Mouse (Mus musculus): ENCODE results near the gene Prkcb. TPM values are rescaled to one million over a fixed set of nuclear protein-coding genes. Genes with fewer than 3 reads are reported as not detected.

The Prkcb gene
- total RNA-seq, 2 experiments from 2014 or later = 788 to 796 TPM

DNA sequence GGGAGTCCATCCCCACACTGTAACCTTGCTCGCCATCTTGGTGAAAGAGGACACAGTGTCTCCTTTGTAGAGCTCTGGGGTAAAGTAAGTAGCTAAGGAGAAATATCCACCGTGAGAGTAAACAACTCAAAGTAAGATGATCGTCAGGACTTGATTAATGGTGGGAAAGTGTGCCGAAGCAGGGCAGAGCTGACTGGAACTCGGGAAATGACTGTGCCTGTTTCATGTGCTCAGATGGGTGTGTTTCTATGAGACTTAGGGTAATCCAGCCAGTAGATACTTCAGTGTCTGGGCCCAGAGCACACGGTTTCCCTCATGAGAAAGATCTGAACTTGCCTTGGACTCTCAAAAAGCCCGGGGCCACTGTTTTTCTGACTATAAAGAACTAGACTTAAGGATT, 5.6 kb downstream of the Prkcb start:
- no peak overlapping the region for H3K4me3 ChIP-seq
- TF ChIP-seq CTCF (conservative IDR thresholded peaks at IDR 0.05) = no peak
- no peak overlapping the region for H3K27ac ChIP-seq
- no peak for DNase-seq (ENCODE audit: low spot score in 2 of 2)

DNA sequence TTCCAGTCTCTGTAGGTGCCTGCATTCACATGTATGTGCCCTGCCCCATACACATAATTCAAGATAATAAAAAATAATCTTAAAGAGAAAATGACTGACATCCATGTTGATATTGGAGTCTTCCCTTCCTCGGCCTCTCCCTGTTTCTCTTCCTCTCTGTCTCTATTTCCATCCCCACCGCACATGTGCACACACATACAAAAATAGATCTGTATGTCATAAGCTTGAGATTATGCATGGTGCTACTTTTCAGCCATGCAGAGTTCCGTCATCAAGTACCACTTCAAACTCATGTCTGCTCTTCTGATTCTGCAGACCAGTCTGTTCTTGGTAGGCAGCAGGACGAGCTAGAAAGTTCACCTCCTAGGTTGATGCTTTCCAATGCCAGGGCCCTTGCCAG, 6.8 kb downstream of the Prkcb start:
- DNase-seq (ENCODE audit: low spot score in 2 of 2) = no peak
- Histone ChIP-seq H3K4me3 (no peak overlapping the region), H3K27ac (no peak overlapping the region)
- no peak for TF ChIP-seq CTCF (conservative IDR thresholded peaks at IDR 0.05)

DNA sequence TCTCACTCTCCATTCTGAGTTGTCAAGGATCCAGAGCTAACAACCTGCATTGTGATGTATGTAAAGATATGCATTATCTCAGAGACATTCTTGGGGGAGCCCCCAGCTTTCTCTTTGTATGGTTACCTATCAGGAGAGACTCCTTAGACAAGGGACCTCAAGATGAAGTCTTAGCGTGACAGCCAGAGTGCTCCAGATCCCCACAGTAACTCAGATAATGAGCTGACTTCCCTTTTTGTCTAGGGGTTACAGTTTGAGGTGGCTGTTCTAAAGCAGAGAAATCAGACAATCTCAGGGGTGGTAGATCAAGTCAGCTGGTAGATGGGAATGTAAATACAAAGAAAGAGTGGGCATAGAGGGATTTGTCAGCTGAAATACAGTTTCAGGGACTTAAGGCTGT, 7.8 kb downstream of the Prkcb start:
- no peak overlapping the region for H3K4me3 ChIP-seq
- no peak for DNase-seq (ENCODE audit: low spot score in 2 of 2)
- H3K27ac ChIP-seq = peak overlapping the region; percentile 68; the same call in 1 of the 2 replicates
- TF ChIP-seq CTCF (conservative IDR thresholded peaks at IDR 0.05) = no peak

GRCm38 (mm10) chr7:122296805-122297204, 8.3 kb downstream of the Prkcb start:
- TF ChIP-seq CTCF (conservative IDR thresholded peaks at IDR 0.05) = no peak
- H3K27ac ChIP-seq = peak overlapping the region; percentile 68
- no peak for DNase-seq (ENCODE audit: low spot score in 2 of 2)
- H3K4me3 ChIP-seq = no peak overlapping the region

GRCm38 (mm10) chr7:122297627-122298026, 9.1 kb downstream of the Prkcb start:
- DNase-seq (ENCODE audit: low spot score in 2 of 2) = no peak
- H3K27ac ChIP-seq = peak overlapping the region; percentile 68; the same call in 1 of the 2 replicates
- H3K4me3 ChIP-seq = no peak overlapping the region
- TF ChIP-seq CTCF (conservative IDR thresholded peaks at IDR 0.05) = no peak

- DNase-seq (ENCODE audit: low spot score in 2 of 2) = no peak
- no peak overlapping the region for H3K4me3 ChIP-seq
- TF ChIP-seq CTCF (conservative IDR thresholded peaks at IDR 0.05) = no peak
- peak overlapping the region; percentile 52 for H3K27ac ChIP-seq
Measured at GRCm38 (mm10) chr7:122298715-122299114, 10.2 kb downstream of the Prkcb start.

DNA sequence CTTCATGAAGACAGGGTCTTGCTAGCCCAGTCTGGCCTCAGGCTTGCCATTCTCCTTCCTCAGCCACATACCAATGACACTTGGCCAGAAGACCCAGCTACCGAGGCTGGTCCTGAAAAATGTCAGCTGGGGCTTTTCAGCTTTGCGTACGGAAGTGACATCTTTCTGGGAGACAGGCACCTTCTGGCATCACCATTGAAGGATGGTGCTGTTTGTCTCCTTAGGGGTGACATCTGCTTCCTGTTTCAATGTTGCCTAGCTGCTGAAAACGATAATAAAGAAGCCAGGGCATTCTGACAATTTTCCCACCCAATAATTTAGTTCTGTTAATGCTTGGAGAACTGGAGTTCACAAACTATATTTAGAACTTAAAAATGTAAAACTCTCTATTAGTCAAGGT, 12.0 kb downstream of the Prkcb start:
- Histone ChIP-seq H3K4me3 (no peak overlapping the region), H3K27ac (peak overlapping the region; percentile 72; the same call in 1 of the 2 replicates)
- TF ChIP-seq CTCF (conservative IDR thresholded peaks at IDR 0.05) = no peak
- no peak for DNase-seq (ENCODE audit: low spot score in 2 of 2)

- H3K27ac ChIP-seq = peak overlapping the region; percentile 55
- peak in 1 of 2 experiments; percentile 48 for DNase-seq (ENCODE audit: low spot score in 2 of 2)
- H3K4me3 ChIP-seq = no peak overlapping the region
- TF ChIP-seq CTCF (conservative IDR thresholded peaks at IDR 0.05) = no peak
Measured at GRCm38 (mm10) chr7:122302538-122302937, 14.0 kb downstream of the Prkcb start.

DNA sequence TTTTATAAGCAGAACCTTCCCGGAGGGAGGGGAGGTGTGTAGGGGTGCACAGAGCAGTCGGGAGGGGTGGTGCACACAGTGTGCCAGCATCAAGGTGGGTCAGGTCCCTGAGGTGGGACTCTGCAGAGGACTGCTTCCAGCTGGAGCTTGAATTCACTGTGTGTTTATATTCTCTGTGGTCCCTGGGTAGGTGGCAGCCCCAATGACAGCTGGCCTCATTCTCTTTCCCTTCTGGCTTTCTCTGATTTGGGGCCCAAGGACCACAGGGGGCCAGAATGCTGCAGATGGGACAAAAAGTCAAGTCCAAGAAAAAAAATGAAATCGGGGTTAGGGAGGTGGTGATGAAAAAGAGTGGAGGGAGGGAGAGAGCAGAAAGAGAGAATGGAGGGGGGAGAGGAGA, 15.4 kb downstream of the Prkcb start:
- no peak for DNase-seq (ENCODE audit: low spot score in 2 of 2)

DNA sequence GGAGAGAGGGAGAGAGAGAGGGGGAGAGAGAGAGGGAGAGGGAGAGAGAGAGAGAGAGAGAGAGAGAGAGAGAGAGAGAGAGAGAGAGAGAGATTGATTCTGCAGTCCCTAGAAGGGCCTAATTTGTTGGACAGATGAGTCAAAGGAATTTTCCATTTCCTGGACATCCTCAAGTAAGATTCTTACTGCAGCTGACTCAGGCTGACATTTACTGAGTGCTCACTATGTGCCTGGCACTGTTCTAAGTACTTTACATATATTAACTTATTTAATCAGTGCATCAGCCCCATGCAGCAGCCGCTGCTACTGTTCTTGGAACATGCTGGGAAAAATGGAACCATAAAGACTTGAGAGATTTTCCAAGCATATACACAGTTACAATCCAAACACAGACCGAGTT, 16.0 kb downstream of the Prkcb start:
- no peak for TF ChIP-seq CTCF (conservative IDR thresholded peaks at IDR 0.05)
- Histone ChIP-seq H3K27ac (no peak overlapping the region), H3K4me3 (no peak overlapping the region)
- no peak for DNase-seq (ENCODE audit: low spot score in 2 of 2)

More for the DNA sequence above, 15.4 kb downstream of the Prkcb start:
- H3K4me3 ChIP-seq = no peak overlapping the region
- TF ChIP-seq CTCF (conservative IDR thresholded peaks at IDR 0.05) = no peak
- H3K27ac ChIP-seq = peak overlapping the region; percentile 53; the same call in 1 of the 2 replicates

DNA sequence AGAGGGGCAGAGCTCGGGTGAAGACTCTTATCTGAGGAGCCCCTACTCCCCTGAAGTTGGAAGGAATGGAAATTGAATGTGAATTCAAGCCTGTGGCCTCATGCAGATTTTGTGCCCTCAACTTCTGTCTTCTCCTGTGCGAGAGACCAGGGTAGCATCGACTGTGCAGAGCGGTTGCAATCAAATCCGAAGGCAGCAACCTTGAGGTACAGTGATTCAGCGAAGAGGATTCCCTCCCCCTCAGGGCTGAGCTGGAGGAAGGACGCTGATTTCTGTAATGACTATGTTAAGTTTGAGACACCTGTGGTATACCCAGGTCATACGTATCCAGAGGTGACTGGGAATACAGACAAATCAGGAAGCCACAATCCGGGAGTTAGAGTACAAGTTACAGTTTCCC, 18.7 kb downstream of the Prkcb start:
- TF ChIP-seq CTCF (conservative IDR thresholded peaks at IDR 0.05) = no peak
- Histone ChIP-seq H3K27ac (no peak overlapping the region), H3K4me3 (no peak overlapping the region)
- DNase-seq (ENCODE audit: low spot score in 2 of 2) = no peak

- DNase-seq (ENCODE audit: low spot score in 2 of 2) = no peak
- no peak overlapping the region for H3K4me3 ChIP-seq
- no peak overlapping the region for H3K27ac ChIP-seq
- no peak for TF ChIP-seq CTCF (conservative IDR thresholded peaks at IDR 0.05)
Measured at GRCm38 (mm10) chr7:122308661-122309060, 20.1 kb downstream of the Prkcb start.

GRCm38 (mm10) chr7:122309909-122310725, 21.6 kb downstream of the Prkcb start:
- H3K4me3 ChIP-seq = no peak overlapping the region
- no peak for TF ChIP-seq CTCF (conservative IDR thresholded peaks at IDR 0.05)
- no peak for DNase-seq (ENCODE audit: low spot score in 2 of 2)
- H3K27ac ChIP-seq = peak overlapping the region; percentile 32; the same call in 1 of the 2 replicates

GRCm38 (mm10) chr7:122310726-122311018, 22.1 kb downstream of the Prkcb start:
- TF ChIP-seq CTCF (conservative IDR thresholded peaks at IDR 0.05) = no peak
- Histone ChIP-seq H3K4me3 (no peak overlapping the region), H3K27ac (no peak overlapping the region)
- no peak for DNase-seq (ENCODE audit: low spot score in 2 of 2)
